Mouse (Mus musculus): ENCODE measurements around the gene Ubiad1.

The Ubiad1 gene

DNA sequence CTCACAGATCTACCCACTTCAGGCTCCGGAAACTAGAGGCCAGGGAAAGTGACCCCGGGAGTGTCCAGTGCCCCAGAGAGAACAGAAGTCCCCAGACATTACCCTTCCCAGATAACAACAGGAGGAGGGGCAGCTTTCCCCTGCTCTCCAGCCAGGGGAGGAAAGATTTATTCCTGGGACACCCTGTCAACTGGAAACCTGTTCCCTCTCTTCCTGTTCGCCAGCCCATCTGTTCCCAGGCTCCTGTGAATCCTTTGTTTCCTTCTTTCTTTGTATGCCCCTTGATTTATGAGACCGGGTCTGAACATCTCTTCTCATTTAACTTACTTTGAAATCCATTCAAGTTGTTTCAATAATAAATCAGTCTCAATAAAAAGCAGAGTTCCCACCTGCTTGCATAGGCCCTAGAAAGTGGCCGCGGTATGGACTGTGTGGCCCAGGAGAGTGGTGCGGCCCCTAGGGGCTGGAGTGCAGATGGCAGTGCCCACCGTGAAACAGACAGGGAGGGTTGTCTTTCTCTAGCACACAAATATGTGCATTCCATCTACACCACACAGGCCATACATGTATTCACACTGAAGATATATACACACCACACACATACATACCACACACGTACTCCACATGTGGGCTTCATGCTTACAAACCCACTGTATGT, 45.0 kb downstream of the Ubiad1 start:
- DNase-seq = no peak

DNA sequence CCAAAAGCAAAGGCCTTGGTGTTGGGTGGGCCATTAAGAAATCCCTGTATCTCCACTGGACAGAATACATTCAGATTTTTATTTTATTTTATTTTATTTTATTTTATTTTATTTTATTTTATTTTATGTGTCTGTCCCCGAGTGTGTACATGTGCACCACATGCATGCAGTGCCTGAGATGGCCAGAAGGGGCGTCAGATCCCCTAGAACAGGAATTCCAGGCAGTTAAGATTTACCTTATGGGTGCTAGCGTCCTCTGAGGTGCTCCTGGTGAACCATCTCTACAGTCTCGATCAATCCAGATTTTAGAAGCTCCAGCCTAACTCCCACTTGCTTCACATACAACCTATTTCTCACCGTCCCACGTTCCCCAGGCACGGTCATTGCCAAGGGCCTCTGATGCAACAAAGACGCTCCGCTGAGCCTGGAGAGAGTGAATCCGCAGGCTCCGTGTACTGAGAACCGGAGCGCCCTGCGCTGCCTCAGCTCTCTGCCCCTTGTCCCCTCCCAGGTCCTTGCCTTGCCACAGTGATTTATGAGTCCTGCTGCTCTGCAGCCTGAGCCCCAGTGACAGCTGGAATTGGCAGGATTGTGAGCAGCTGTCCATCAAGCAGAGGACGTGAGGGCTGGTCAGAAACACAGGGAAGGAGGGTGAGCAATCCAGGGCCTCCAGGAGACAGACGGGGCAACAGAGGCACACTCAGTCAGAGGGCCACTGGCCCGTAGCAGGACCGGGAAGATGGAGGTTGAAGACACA, 46.9 kb downstream of the Ubiad1 start:
- no peak for DNase-seq

DNA sequence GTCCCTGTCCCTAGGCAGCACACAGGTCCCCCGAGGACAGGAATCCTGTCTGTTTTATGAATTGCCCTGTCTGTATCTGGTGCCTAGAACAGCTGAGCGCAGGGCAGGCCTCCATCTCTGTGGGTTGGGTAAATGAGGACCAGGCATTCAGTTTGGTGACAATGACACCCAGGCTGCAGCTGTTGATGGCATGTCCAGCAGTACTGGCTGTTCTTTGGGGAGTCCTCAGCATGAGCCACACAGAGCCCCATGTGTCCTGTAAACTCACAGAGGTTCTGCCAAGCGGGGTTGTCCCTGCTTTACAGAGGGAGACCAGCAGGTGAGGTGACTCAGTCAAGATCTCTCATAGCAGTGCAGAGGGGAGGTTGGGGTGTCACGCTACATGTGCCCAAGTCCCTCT, 47.5 kb downstream of the Ubiad1 start:
- no peak for DNase-seq

DNA sequence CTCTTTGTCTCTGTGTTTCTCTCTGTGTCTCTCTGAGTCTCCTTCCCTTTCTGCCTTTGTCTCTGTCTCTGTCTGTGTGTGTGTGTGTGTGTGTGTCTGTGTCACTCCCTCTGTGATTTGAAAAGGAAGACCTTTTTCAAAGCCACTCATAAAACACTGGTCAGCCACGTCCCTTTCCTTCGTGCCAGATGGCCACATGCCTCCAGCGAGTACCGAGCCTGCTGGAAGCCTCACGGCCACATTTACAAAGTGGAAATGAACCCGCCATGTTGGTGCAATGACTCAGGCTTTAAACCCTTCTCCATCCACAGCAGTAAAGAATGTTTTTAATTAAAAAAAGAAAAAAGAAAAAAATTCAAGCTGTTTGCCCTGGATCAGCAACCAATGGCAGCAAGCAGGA, 48.7 kb downstream of the Ubiad1 start:
- no peak for DNase-seq

DNA sequence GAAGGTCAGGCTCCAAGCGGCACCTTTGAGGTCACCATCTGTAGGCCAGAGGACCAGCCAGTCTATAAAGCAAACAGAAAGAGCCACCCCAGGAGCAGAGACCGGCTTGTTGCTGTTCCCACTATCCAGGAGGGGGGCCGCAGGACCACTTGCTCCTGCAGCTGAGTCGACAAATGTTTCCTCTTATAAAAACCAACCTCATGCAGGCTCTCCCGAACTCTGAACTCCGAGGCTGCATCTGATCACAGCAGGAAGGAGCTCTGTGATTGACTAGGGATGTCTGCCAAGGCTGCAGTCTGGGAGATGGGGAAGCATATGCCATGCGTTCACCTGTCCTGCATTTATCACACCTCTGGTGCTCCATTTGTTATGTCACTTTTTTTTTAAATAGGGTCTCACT, 49.4 kb downstream of the Ubiad1 start:
- DNase-seq = no peak

DNA sequence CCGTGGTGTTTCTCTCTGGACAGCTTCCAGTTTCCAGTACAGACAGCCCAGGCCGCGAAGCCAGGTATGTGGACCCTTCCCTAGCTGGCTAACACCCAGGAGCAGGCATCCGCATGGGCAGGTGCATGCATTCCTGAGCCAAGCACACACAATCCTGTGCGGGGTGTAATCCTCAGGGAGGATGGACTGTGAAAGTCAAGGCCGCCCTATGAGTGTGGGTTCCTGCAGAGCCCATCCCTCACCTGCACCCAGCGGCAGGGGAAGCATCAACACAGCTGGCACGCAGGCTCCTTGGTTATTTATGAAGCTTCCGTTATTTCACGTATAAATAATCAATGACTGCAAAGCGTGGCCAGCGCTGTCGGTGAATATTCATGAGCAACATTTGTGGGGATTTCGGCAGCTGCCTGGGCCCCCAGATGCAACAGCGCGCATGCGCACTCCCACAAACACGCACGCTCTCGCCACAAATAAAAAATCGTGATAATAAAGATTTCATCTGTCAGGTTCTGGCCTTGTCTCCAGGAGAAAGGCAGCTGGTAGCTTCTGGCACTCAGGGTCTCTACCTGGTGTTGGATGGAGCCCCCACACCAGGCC, 52.8 kb downstream of the Ubiad1 start:
- DNase-seq = no peak

DNA sequence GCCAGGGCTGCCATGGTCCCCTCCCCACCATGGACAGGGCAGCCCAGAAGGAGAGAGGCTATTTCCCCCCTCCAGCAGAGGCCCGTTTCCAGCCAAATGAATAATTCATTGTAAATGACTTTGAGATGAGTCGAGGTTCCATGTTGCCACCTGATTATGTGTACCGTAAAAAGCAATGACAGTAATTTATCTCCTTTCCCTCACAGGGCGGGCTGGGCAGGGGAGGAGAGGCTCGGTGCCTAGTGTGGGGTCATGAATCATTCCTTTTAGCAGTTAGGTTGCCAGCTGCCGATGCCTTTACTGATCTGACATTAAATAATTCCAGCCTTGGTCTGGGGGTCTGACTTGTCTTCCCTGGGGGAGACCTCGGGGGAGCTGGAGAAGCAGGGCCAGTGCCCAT, 54.9 kb downstream of the Ubiad1 start:
- no peak for DNase-seq

DNA sequence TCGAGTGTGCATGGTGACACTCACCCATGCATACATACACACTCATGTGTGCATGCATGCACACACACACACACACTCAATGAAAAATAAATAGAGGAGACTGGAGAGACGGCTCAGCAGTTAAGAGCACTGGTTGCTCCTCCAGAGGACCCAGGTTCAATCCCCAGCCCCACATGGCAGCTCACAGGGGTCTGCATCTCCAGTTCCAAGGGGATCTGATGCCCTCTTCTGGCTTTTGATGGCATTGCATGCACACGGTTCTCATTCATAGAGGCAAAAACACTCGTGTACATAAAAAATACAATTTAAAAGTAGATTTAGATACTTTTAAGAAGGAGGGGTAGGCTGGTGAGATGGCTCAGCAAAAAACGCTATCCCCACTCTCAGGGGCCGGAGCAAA, 55.5 kb downstream of the Ubiad1 start:
- DNase-seq = no peak

DNA sequence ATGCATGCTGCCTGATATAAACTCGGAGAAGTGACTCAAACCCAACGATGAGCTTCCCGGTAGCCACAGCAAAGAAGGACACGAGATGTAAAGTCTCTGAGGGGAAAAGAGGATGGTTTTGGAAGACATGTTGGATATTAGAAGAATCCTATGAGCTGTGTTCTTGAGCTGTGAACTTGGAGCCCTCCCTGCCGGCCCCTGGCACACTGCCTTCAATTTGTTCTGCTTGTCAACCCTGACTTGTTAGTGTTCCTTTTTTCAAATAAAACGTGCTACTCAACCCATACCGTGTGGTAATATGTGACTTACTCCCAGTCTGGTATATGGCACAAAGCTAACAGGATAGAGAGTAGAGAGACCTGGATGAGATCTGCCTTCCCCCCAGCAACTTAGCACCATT, 59.3 kb downstream of the Ubiad1 start:
- no peak for DNase-seq

Measured in kidney, adult 18-20 months (tissue).